Mouse (Mus musculus) heart, postnatal 0 days (tissue): Measurements from ENCODE around the gene Haus6. TPM values are rescaled to one million over a fixed set of nuclear protein-coding genes. Genes with fewer than 3 reads are reported as not detected.

Experiments used
- ATAC-seq: fragments of 200-750 bp; cut with Nextera tagmentation; 2 replicates; pipeline ENCODE4 v1.8.0; 2017; ENCODE audit warnings: low read depth, moderate number of reproducible peaks, moderate library complexity; ENCODE audit not compliant: insufficient read depth
- DNase-seq: peaks from one replicate; pipeline ENCODE4 v3.0.0-alpha.2; 2016; ENCODE audit warnings: low spot score
- H3K27ac ChIP-seq: fragments of 300-500 bp; sonication (generic); 2 replicates; pipeline ENCODE4 v1.5.1; 2014; ENCODE audit warnings: low read depth, mild to moderate bottlenecking
- H3K27me3 ChIP-seq: fragments of 300-500 bp; sonication (generic); 2 replicates; pipeline ENCODE4 v1.6.1; 2014; ENCODE audit warnings: low read length, mixed read lengths; ENCODE audit not compliant: control insufficient read depth, insufficient read depth
- H3K36me3 ChIP-seq: fragments of 300-500 bp; sonication (generic); replicated peaks from 2 replicates; pipeline ENCODE4 v1.6.1; 2014; ENCODE audit warnings: low read length, mixed read lengths; ENCODE audit not compliant: control insufficient read depth, insufficient read depth
- H3K4me1 ChIP-seq: fragments of 300-500 bp; sonication (generic); 2 replicates; pipeline ENCODE4 v1.6.1; 2014; ENCODE audit warnings: antibody characterized with exemption; ENCODE audit not compliant: control insufficient read depth, insufficient read depth
- H3K4me2 ChIP-seq: fragments of 300-500 bp; sonication (generic); 2 replicates; pipeline ENCODE4 v1.6.1; 2014; ENCODE audit warnings: low read depth, mild to moderate bottlenecking, low read length, moderate library complexity
- H3K4me3 ChIP-seq: fragments of 300-500 bp; sonication (generic); 2 replicates; pipeline ENCODE4 v1.5.1; 2014; ENCODE audit warnings: low read depth, low read length
- H3K9ac ChIP-seq: fragments of 300-500 bp; sonication (generic); replicated peaks from 2 replicates; pipeline ENCODE4 v1.6.1; 2014; ENCODE audit warnings: low read depth, low read length, mixed read lengths
- H3K9me3 ChIP-seq: fragments of 300-500 bp; sonication (generic); replicated peaks from 2 replicates; pipeline ENCODE4 v1.6.1; 2016; ENCODE audit warnings: low read length; ENCODE audit not compliant: control insufficient read depth
- CTCF ChIP-seq: IDR thresholded peaks from 2 replicates; pipeline ENCODE4 v1.5.1; 2016; ENCODE audit warnings: antibody characterized with exemption, control low read depth, low read depth
- EP300 ChIP-seq: IDR thresholded peaks from 2 replicates; pipeline ENCODE4 v1.6.1; 2016; ENCODE audit warnings: antibody characterized with exemption, low read depth
- WGBS: fragments of 180-500 bp; shearing (Covaris S2); extraction: QIAGEN DNeasy Blood & Tissue Kit; methylation state at CpG from one replicate; pipeline ENCODE4 v1.1.7; 2014; 5-methylcytosine and 5-hydroxymethylcytosine counted together
- polyA plus RNA-seq: library from polyadenylated mRNA; unstranded; fragments of >200 nt; fragmentation: Nextera tagmentation; extraction: Ambion mirVana; gene quantifications from 2 replicates; pipeline ENCODE4 v1.2.1, GENCODE M21; 2015
- total RNA-seq: library from RNA; depleted of rRNA; stranded (reverse); fragments of >200 nt; gene quantifications from 2 replicates; pipeline ENCODE4 v1.2.3, GENCODE M21; 2014; ENCODE audit warnings: low replicate concordance

Haus6 gene
- total and polyA plus RNA-seq, 2 experiments from 2014 or later: 2.9 to 3.8 TPM

DNA sequence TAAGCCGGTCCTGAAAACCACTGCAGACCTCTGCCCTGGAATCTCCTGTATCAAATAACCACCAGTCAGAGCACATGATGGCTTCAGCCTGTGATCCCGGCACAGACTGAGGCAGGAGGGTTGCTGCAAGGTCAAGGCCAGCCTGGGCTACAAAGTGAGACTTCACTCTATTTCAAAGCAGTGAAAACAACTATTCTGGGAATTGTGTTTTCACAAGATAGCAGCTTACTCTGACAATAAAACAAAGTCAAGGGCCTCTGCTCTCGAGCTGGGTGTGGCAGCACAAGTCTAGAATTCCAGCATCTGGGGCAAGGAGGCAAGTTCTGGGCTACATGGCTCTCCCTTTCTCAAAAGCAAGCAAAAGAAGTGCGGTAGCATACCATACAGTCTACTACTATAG lies 52.8 kb downstream of the Haus6 start:
- no peak overlapping the region for H3K27ac ChIP-seq
- TF ChIP-seq EP300 (no peak), CTCF (no peak)
- ATAC-seq (no peak), DNase-seq (no peak)
- no peaks in the 10 kb centered on the region for H3K27me3 ChIP-seq
- H3K4me1 ChIP-seq: no peaks in the 10 kb centered on the region
- no peaks in the 10 kb centered on the region for H3K36me3 ChIP-seq
- WGBS: 59% methylated on average over 4 of the region's 4 CpGs
- no peak overlapping the region for H3K4me3 ChIP-seq
- no peak overlapping the region for H3K4me2 ChIP-seq
- H3K9me3 ChIP-seq: no peaks in the 10 kb centered on the region
- no peak overlapping the region for H3K9ac ChIP-seq

DNA sequence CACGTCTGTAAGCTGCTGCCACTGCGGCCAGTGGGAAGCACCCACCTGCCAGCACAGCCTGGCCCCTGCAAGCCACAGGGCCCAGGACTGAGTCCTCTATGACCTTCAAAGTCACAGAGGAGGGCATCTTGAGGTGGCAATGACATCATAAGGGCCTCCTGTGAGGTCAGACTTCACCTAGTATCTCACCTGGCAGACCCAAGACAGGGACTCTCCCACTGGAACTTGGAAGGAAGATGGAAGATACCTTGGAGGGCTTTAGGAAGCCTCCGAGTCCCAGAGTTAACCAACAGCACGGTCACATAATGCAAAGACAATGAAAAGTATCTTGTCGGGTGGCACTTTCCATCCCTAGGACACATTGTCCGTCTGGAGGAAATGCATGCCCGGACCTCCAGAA lies 53.6 kb downstream of the Haus6 start, which contains the start of gene Saxo1:
Saxo1 (minus strand) TSS at position 101 of the 400 bp plus-strand sequence.
- H3K9ac ChIP-seq: no peak within 1 kb of the TSS
- WGBS: 82% methylated on average over 7 of the region's 7 CpGs
- no peaks in the 10 kb centered on the region for H3K27me3 ChIP-seq
- H3K36me3 ChIP-seq: no peaks in the 10 kb centered on the region
- no peaks in the 10 kb centered on the region for H3K9me3 ChIP-seq
- DNase-seq (no peak), ATAC-seq (no peak)
- H3K27ac ChIP-seq: no peak within 1 kb of the TSS
- no peak within 1 kb of the TSS for H3K4me3 ChIP-seq
- no peak for TF ChIP-seq CTCF
- no peak for TF ChIP-seq EP300
- H3K4me1 ChIP-seq: no peaks in the 10 kb centered on the region
- H3K4me2 ChIP-seq: no peak within 1 kb of the TSS

DNA sequence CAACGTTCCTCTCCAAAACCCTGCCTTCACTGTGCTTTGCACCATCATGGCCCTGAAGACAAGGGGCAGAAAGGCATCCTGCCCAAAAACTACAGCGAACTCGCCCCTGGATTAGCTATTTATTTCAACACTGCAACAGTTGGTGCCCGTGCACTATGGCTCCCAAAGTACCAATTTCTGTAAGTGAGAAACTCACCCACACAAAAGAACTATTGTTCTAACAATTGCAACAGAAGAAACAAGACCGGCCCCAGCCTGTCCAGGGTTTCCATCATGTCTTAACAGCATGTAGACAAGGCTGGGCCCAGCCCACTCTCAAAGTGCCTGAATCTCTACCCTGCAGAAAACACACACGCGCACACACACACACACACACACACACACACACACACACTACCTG lies 54.5 kb downstream of the Haus6 start:
- no peaks in the 10 kb centered on the region for H3K36me3 ChIP-seq
- DNase-seq (no peak), ATAC-seq (no peak)
- no peak overlapping the region for H3K9ac ChIP-seq
- 75% methylated on average over 7 of the region's 7 CpGs for WGBS
- no peak overlapping the region for H3K4me3 ChIP-seq
- H3K4me1 ChIP-seq: no peaks in the 10 kb centered on the region
- H3K27ac ChIP-seq: no peak overlapping the region
- H3K27me3 ChIP-seq: no peaks in the 10 kb centered on the region
- no peak overlapping the region for H3K4me2 ChIP-seq
- TF ChIP-seq CTCF (no peak), EP300 (no peak)
- H3K9me3 ChIP-seq: no peaks in the 10 kb centered on the region

DNA sequence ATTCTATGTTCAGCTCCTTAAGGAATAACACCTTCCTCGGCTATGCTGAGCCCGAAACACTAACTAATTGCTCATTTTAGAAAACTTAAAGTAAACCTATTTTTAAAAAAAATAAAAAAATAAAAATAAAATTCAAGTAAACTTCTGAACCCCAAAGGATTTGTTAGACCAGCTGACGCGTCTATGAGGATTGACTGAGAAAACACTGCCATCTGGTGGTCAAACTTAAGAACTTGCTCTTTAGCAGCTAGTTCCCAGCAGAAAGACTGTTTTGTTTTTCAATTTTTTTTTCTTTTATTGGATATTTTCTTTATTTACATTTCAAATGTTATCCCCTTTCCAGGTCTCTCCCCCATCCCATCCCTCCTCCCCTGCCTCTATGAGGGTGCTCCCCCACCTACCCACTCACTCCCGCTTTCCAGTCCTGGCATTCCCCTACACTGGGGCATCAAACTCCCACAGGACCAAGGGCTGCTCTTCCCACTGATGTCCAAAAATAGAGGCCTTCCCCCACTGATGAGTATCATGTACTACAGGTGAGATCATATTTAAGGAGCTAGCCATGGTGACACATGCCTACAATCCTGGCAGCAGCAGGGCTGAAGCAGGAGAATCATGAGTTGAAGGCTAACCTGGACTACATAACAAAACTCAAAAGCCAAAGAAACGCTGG lies 56.7 kb downstream of the Haus6 start:
- no peak overlapping the region for H3K4me3 ChIP-seq
- no peaks in the 10 kb centered on the region for H3K36me3 ChIP-seq
- H3K27ac ChIP-seq: no peak overlapping the region
- TF ChIP-seq EP300 (no peak), CTCF (peak; percentile 61)
- H3K4me1 ChIP-seq: no peaks in the 10 kb centered on the region
- no peaks in the 10 kb centered on the region for H3K9me3 ChIP-seq
- peak; percentile 69 for DNase-seq
- H3K4me2 ChIP-seq: no peak overlapping the region
- H3K27me3 ChIP-seq: no peaks in the 10 kb centered on the region
- no peak for ATAC-seq
- WGBS: 19% methylated on average over 6 of the region's 6 CpGs
- H3K9ac ChIP-seq: no peak overlapping the region

DNA sequence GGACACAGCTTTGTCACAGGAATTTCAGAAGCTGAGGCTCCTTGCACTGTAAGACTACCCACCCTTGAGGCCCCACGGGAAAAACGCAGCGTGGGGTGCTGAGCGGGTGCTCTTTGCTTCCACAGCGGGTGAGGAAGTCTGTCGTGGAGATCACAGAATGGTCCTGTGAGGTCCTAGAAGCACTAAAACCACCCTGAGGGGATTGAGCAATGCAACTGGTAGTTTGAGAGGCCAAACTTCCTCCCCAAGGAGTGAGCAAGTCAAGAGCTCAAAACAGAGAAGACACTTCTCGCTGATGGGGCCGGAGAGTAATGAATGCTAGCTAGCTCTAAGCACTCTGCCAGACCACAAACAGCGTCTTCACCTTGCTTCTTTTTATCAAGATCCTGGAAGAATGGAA lies 63.5 kb downstream of the Haus6 start:
- DNase-seq: no peak
- Histone ChIP-seq H3K27ac (no peak overlapping the region), H3K36me3 (no peaks in the 10 kb centered on the region), H3K4me2 (no peak overlapping the region), H3K9ac (no peak overlapping the region), H3K4me1 (no peaks in the 10 kb centered on the region), H3K4me3 (no peak overlapping the region), H3K27me3 (no peaks in the 10 kb centered on the region), H3K9me3 (no peaks in the 10 kb centered on the region)
- TF ChIP-seq CTCF (no peak), EP300 (no peak)
- WGBS: 71% methylated on average over 9 of the region's 9 CpGs
- no peak for ATAC-seq

DNA sequence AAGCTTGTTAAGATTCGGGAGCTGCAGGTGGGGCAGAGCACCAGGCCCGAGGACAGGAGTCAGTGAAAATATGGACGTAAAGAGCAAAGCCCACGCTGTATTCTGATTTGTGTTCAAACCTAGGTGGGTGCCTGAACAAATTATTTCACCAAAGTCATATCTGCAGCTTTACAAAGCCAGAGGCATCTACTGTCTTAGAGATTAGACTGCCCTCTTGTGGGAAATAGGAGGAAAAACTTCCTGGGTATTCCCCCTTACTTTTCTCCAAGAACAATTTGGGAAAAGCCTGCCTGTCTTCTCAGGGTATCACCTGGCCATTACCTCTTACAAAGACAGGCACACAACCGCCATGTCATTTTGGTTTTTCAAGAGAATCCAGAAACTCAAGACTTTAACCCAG lies 66.2 kb downstream of the Haus6 start:
- ATAC-seq (no peak), DNase-seq (peak; percentile 61)
- Histone ChIP-seq H3K4me3 (no peak overlapping the region), H3K4me2 (no peak overlapping the region), H3K4me1 (no peaks in the 10 kb centered on the region), H3K9ac (no peak overlapping the region), H3K27ac (no peak overlapping the region), H3K27me3 (no peaks in the 10 kb centered on the region), H3K36me3 (no peaks in the 10 kb centered on the region), H3K9me3 (no peaks in the 10 kb centered on the region)
- 44% methylated on average over 5 of the region's 5 CpGs for WGBS
- TF ChIP-seq CTCF (peak; percentile 62), EP300 (no peak)
